Mouse (Mus musculus): ENCODE data around the gene Klk1b11.
"Not testable (repeated sequence)": the region's sequence is repeated elsewhere in the genome, so short reads cannot be mapped to it uniquely, and the experiment has no call there.

The Klk1b11 gene

GRCm38 (mm10) chr7:43995577-43995976 is at the start of gene Klk1b11:
Gene Klk1b11, plus strand, starts transcription at chr7:43995877.
- in situ Hi-C loops (cut with MboI), result not testable (repeated sequence)

DNA sequence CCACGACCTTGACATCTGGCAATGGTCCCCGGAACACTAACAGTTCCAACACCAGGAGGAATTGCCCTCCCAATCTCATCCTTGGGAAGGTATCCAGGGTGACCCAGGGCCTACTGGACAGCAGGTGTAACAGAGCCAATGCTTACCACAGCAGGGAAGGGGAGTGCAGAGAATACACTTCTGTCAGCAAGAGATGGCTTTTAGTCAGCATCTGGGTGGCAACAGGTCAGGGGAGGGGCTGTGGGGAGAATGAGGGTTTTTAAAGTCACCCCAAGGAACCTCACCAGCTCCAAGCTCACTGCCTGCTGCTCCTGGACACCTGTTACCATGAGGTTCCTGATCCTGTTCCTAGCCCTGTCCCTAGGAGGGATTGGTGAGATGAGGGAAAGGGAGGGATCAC is 45.3 kb upstream of the Klk1b11 start, which contains the start of gene Klk1b8:
TSS of gene Klk1b8 (plus strand) at position 301 of the 400 bp plus-strand sequence.
- in situ Hi-C loops (cut with MboI), result no loop called here

GRCm38 (mm10) chr7:43952703-43953102 is 43.0 kb upstream of the Klk1b11 start:
- in situ Hi-C loops (cut with MboI), result no loop called here

DNA sequence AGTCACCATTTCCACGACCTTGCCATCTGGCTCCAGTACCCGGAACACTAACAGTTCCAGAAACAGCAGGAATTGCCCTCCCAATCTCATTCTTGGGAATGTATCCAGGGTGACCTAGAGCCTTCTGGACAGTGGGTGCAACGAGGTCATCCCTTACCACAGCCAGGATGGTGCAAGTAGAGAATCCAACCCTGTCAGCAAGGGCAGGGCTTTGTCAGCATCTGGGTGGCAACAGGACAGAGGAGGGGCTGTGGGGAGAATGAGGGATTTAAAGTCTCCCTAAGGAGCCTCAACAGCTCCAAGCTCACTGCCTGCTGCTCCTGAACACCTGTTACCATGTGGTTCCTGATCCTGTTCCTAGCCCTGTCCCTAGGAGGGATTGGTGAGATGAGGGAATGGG is 29.2 kb upstream of the Klk1b11 start, which contains the start of gene Klk1b1:
TSS of gene Klk1b1 (plus strand) at position 301 of the 400 bp plus-strand sequence.
- in situ Hi-C loops (cut with MboI), result no loop called here

GRCm38 (mm10) chr7:43967058-43967457 is 28.6 kb upstream of the Klk1b11 start:
- in situ Hi-C loops (cut with MboI), result no loop called here

GRCm38 (mm10) chr7:43967612-43968011 is 28.1 kb upstream of the Klk1b11 start:
- in situ Hi-C loops (cut with MboI), result no loop called here

GRCm38 (mm10) chr7:43975761-43976160 is 19.9 kb upstream of the Klk1b11 start, which contains the start of gene Klk1b9:
Gene Klk1b9, plus strand, starts transcription at chr7:43976061.
- in situ Hi-C loops (cut with MboI), result not testable (repeated sequence)

DNA sequence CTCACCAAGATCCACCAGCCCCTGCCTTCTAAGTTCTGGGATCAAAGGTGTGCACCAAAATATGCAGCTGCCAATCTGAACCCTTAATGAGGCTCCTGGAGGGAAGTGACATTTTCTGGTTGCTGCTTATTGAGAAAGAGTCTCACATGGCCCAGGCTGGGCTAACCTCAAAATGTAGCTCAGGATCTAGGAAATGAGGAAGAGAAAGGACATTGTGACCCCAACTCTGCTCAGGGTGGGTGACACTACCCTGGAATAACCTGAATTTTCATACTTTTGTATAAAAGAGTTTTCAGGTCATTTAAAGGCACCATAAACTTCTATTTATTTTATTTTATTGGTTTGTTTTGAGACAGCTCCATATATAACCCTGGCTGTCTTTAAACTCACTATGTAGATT is 10.0 kb upstream of the Klk1b11 start:
- in situ Hi-C loops (cut with MboI), result no loop called here

- in situ Hi-C loops (cut with MboI), result not testable (repeated sequence)
Observed at GRCm38 (mm10) chr7:43994821-43995220, 856 bp upstream of the Klk1b11 start.

- in situ Hi-C loops (cut with MboI), result no loop called here
Observed at GRCm38 (mm10) chr7:44004847-44005246, 9.2 kb downstream of the Klk1b11 start.

GRCm38 (mm10) chr7:44011868-44012267 is 16.2 kb downstream of the Klk1b11 start, which contains the start of gene Klk1b26:
Gene Klk1b26, plus strand, starts transcription at chr7:44012168.
- in situ Hi-C loops (cut with MboI), result not testable (repeated sequence)

- in situ Hi-C loops (cut with MboI), result not testable (repeated sequence)
Observed at GRCm38 (mm10) chr7:44014666-44015065, 19.0 kb downstream of the Klk1b11 start.

- in situ Hi-C loops (cut with MboI), result no loop called here
Observed at GRCm38 (mm10) chr7:44015071-44015470, 19.4 kb downstream of the Klk1b11 start.

Measured in mature B cell (primary cell).